Mouse (Mus musculus) heart, adult 11 months (tissue): ENCODE measurements around the gene Thap8.

Experiments
- DNase-seq: peaks from one replicate; pipeline ENCODE4 v3.0.0; 2022

Thap8 gene

GRCm38 (mm10) chr7:30318142-30318541 is 38.2 kb downstream of the Thap8 start:
- DNase-seq, result no peak

GRCm38 (mm10) chr7:30320946-30321345 is 41.1 kb downstream of the Thap8 start:
- no peak for DNase-seq

- DNase-seq, result peak; percentile 97
Observed at GRCm38 (mm10) chr7:30321539-30322284, 41.8 kb downstream of the Thap8 start, which contains the start of gene E130208F15Rik. Gene E130208F15Rik (plus strand): TSS chr7:30321740.

GRCm38 (mm10) chr7:30322285-30322667 is 42.4 kb downstream of the Thap8 start:
- DNase-seq, result peak; percentile 100

GRCm38 (mm10) chr7:30322865-30323264 is 43.0 kb downstream of the Thap8 start:
- no peak for DNase-seq

- no peak for DNase-seq
Observed at GRCm38 (mm10) chr7:30323795-30324194, 43.9 kb downstream of the Thap8 start, which contains the start of gene Sdhaf1. Gene Sdhaf1 (minus strand): TSS chr7:30323895.

GRCm38 (mm10) chr7:30324300-30324944 is 44.5 kb downstream of the Thap8 start:
- DNase-seq, result no peak

- DNase-seq, result no peak
Observed at GRCm38 (mm10) chr7:30325364-30325763, 45.5 kb downstream of the Thap8 start.

GRCm38 (mm10) chr7:30326427-30326826 is 46.5 kb downstream of the Thap8 start:
- no peak for DNase-seq

GRCm38 (mm10) chr7:30327140-30327539 is 47.2 kb downstream of the Thap8 start:
- DNase-seq, result no peak

- no peak for DNase-seq
Observed at GRCm38 (mm10) chr7:30328379-30328778, 48.5 kb downstream of the Thap8 start.

GRCm38 (mm10) chr7:30331887-30332286 is 52.0 kb downstream of the Thap8 start:
- DNase-seq, result peak; percentile 97

GRCm38 (mm10) chr7:30332622-30333259 is 52.8 kb downstream of the Thap8 start:
- no peak for DNase-seq

GRCm38 (mm10) chr7:30333436-30333835 is 53.5 kb downstream of the Thap8 start:
- peak; percentile 95 for DNase-seq

- no peak for DNase-seq
Observed at GRCm38 (mm10) chr7:30334563-30334962, 54.7 kb downstream of the Thap8 start.

GRCm38 (mm10) chr7:30335688-30336087 is 55.8 kb downstream of the Thap8 start:
- DNase-seq, result no peak

GRCm38 (mm10) chr7:30336384-30336783 is 56.5 kb downstream of the Thap8 start:
- no peak for DNase-seq

GRCm38 (mm10) chr7:30339432-30340109 is 59.7 kb downstream of the Thap8 start:
- DNase-seq, result no peak
